Mouse (Mus musculus) stomach, embryonic 16.5 days (tissue): ENCODE results near the gene Ddit4l. TPM values are rescaled to one million over a fixed set of nuclear protein-coding genes. Genes with fewer than 3 reads are reported as not detected.

Source experiments
- ATAC-seq: fragments of 200-750 bp; cut with Nextera tagmentation; 2 replicates; pipeline ENCODE4 v1.8.0; 2017; ENCODE audit warnings: moderate number of reproducible peaks, moderate TSS enrichment; ENCODE audit not compliant: insufficient read depth, low FRiP score
- H3K27ac ChIP-seq: fragments of 300-500 bp; sonication (generic); 2 replicates; pipeline ENCODE4 v1.5.1; 2014; ENCODE audit warnings: low read length
- H3K27me3 ChIP-seq: fragments of 300-500 bp; sonication (generic); 2 replicates; pipeline ENCODE4 v1.6.1; 2014; ENCODE audit warnings: low read length, control low read depth, mixed read lengths; ENCODE audit not compliant: control insufficient read depth, insufficient read depth
- H3K36me3 ChIP-seq: fragments of 300-500 bp; sonication (generic); 2 replicates; pipeline ENCODE4 v1.6.1; 2014; ENCODE audit warnings: low read length; ENCODE audit not compliant: control insufficient read depth, insufficient read depth
- H3K4me1 ChIP-seq: fragments of 300-500 bp; sonication (generic); 2 replicates; pipeline ENCODE4 v1.6.1; 2014; ENCODE audit warnings: low read length, control low read depth, mixed read lengths; ENCODE audit not compliant: control insufficient read depth, insufficient read depth
- H3K4me2 ChIP-seq: fragments of 300-500 bp; sonication (generic); 2 replicates; pipeline ENCODE4 v1.6.1; 2014; ENCODE audit warnings: low read depth, low read length, mixed read lengths
- H3K4me3 ChIP-seq: fragments of 300-500 bp; sonication (generic); replicated peaks from 2 replicates; pipeline ENCODE4 v1.5.1; 2014; ENCODE audit warnings: mild to moderate bottlenecking, low read length
- H3K9ac ChIP-seq: fragments of 300-500 bp; sonication (generic); 2 replicates; pipeline ENCODE4 v1.6.1; 2014; ENCODE audit warnings: low read length
- H3K9me3 ChIP-seq: fragments of 300-500 bp; sonication (generic); replicated peaks from 2 replicates; pipeline ENCODE4 v1.6.1; 2016; ENCODE audit warnings: low read length, control low read depth; ENCODE audit not compliant: control insufficient read depth
- WGBS: fragments of 180-500 bp; shearing (Covaris S2); extraction: QIAGEN DNeasy Blood & Tissue Kit; methylation state at CpG from one replicate; pipeline ENCODE4 v1.1.7; 2014; 5-methylcytosine and 5-hydroxymethylcytosine counted together
- polyA plus RNA-seq: library from polyadenylated mRNA; unstranded; fragments of >200 nt; fragmentation: Nextera tagmentation; extraction: Ambion mirVana; gene quantifications from 2 replicates; pipeline ENCODE4 v1.2.1, GENCODE M21; 2015

Gene Ddit4l
- polyA plus RNA-seq, 1 experiment from 2014 or later, result 8.1 TPM

DNA sequence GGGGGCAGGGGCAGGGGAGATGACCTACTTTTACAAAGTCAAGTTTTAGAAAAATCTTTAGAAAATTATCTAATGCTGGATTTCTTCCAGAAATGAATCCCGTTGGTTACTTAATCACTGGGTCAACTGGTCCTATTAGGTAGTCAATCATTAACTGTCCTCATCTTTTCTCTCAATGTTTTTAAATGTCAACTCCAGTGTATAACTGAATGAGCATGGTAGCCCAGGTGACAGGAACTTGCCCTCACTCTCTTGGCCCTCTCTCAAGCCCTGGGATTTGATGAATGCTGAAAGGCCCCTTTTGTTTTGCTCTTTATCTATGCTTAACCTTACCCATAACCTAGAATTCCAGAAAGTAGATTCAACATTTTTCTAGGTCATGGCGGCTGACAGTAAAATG, 9.4 kb upstream of the Ddit4l start:
- Histone ChIP-seq H3K4me1 (no peaks in the 10 kb centered on the region), H3K27me3 (no peaks in the 10 kb centered on the region), H3K4me3 (no peak overlapping the region), H3K4me2 (no peak overlapping the region), H3K9me3 (no peaks in the 10 kb centered on the region), H3K27ac (no peak overlapping the region), H3K36me3 (no peaks in the 10 kb centered on the region), H3K9ac (no peak overlapping the region)
- 54% methylated on average over 2 of the region's 2 CpGs for WGBS
- no peak for ATAC-seq

DNA sequence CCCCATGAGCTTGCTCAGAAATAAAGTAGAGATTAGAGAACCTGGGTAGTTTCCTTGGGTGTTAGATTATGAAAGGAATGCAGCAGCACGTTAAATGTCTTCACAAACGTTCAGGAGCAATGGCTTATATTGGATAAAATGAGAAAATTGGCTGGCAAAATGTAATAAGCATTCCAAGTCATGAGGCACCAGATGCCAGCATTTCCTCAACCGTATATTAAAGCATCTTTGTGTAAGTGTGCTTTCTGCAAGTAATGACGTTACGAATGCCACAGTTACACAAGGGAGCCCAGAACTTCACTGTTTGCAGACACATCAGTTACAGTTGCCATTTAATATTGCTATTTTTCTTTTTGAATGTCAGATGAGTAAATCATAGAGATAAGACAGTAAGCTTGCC, 872 bp upstream of the Ddit4l start:
- Histone ChIP-seq H3K9me3 (no peaks in the 10 kb centered on the region), H3K36me3 (no peaks in the 10 kb centered on the region), H3K9ac (no peak overlapping the region), H3K4me3 (no peak overlapping the region), H3K27me3 (no peaks in the 10 kb centered on the region), H3K4me2 (no peak overlapping the region), H3K4me1 (no peaks in the 10 kb centered on the region), H3K27ac (no peak overlapping the region)
- ATAC-seq, result no peak
- WGBS, result 83% methylated on average over 5 of the region's 5 CpGs

DNA sequence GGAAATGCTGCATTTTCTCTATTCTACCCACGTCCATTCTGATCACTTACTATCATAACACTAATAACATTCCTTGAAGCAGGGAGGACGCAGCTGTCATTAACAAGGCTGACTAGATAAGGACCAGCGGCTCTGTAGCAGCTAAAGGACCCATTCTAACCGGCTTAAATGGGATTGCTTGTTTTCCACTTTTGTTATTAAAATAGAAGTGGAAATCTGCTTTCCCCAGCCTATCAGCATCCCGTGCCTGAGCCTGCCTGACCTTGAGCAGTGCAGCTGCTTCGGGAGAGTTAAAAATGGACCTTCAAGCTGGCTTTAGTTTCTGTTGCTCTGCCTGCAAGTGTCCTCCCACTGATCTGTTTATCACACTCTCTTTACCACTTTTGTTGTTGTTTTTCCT, 679 bp downstream of the Ddit4l start:
- Histone ChIP-seq H3K9ac (no peak overlapping the region), H3K36me3 (no peaks in the 10 kb centered on the region), H3K9me3 (no peaks in the 10 kb centered on the region), H3K4me2 (no peak overlapping the region), H3K27ac (no peak overlapping the region), H3K4me3 (no peak overlapping the region), H3K4me1 (no peaks in the 10 kb centered on the region), H3K27me3 (no peaks in the 10 kb centered on the region)
- ATAC-seq, result no peak
- 43% methylated on average over 6 of the region's 6 CpGs for WGBS

- peak overlapping the region; percentile 73 for H3K9ac ChIP-seq
- no peaks in the 10 kb centered on the region for H3K4me1 ChIP-seq
Observed at GRCm38 (mm10) chr3:137622895-137623580, 1.6 kb downstream of the Ddit4l start.

GRCm38 (mm10) chr3:137623581-137624362, 2.4 kb downstream of the Ddit4l start:
- peak overlapping the region; percentile 58 for H3K4me3 ChIP-seq
- WGBS, result 1% methylated on average over 47 of the region's 47 CpGs
- H3K9me3 ChIP-seq, result no peaks in the 10 kb centered on the region
- peak overlapping the region; percentile 96 for H3K4me2 ChIP-seq
- H3K36me3 ChIP-seq, result no peaks in the 10 kb centered on the region
- no peaks in the 10 kb centered on the region for H3K27me3 ChIP-seq
- H3K9ac ChIP-seq, result peak overlapping the region; percentile 73
- no peak overlapping the region for H3K27ac ChIP-seq
- peak; percentile 89 for ATAC-seq
- no peaks in the 10 kb centered on the region for H3K4me1 ChIP-seq

More at GRCm38 (mm10) chr3:137622895-137623580, 1.6 kb downstream of the Ddit4l start:
- H3K9me3 ChIP-seq, result no peaks in the 10 kb centered on the region
- 37% methylated on average over 14 of the region's 14 CpGs for WGBS
- no peaks in the 10 kb centered on the region for H3K27me3 ChIP-seq
- peak overlapping the region; percentile 96 for H3K4me2 ChIP-seq
- no peak overlapping the region for H3K27ac ChIP-seq
- no peaks in the 10 kb centered on the region for H3K36me3 ChIP-seq
- peak overlapping the region; percentile 58 for H3K4me3 ChIP-seq
- no peak for ATAC-seq

GRCm38 (mm10) chr3:137625054-137625453, 3.6 kb downstream of the Ddit4l start:
- ATAC-seq, result no peak
- H3K27ac ChIP-seq, result no peak overlapping the region

DNA sequence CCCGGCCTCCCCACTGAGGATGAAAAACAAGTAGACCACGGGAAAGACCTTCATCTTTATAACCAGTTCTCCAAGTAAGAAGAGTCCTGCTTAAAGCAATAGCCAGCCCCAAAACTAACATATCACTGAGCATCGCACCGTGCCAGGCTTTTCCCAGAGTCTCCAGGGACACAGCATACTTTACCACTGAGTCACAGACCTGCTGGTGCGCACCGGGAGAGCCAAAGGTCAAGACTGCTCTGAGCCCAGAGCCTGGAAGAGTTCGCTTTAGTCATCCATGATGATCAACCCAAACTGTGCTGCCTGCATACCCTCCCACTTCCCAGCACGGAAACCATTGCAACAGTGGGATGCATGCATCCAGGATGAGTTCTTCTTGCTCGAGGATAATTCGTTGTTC, 12.3 kb downstream of the Ddit4l start:
- WGBS, result 81% methylated on average over 10 of the region's 10 CpGs
- ATAC-seq, result no peak
- H3K27me3 ChIP-seq, result no peaks in the 10 kb centered on the region

More at GRCm38 (mm10) chr3:137625054-137625453, 3.6 kb downstream of the Ddit4l start:
- Histone ChIP-seq H3K4me3 (no peak overlapping the region), H3K27me3 (no peaks in the 10 kb centered on the region), H3K4me2 (no peak overlapping the region), H3K9ac (no peak overlapping the region), H3K4me1 (no peaks in the 10 kb centered on the region), H3K36me3 (no peaks in the 10 kb centered on the region), H3K9me3 (no peaks in the 10 kb centered on the region)
- 76% methylated on average over 5 of the region's 5 CpGs for WGBS

DNA sequence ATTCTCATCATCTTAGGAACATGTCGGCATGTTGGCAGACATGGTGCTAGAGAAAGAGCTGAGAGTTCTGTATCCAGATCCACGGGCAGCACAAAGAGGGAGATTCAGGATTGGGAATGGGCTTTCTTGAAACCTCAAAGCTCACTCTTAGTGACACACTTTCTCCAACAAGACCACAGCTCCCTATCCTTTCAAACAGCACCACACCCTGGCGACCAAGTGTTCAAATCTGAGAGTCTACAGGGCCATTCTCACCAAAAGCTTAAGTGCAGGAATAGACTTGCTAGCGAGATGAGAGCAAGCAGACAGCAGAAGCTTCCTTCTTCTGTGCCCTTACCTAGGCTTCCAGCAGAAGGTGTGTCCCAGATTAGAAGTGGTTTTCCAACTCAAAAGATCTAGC, 15.2 kb downstream of the Ddit4l start:
- Histone ChIP-seq H3K4me3 (no peak overlapping the region), H3K9ac (no peak overlapping the region), H3K4me2 (no peak overlapping the region), H3K9me3 (no peaks in the 10 kb centered on the region), H3K36me3 (no peaks in the 10 kb centered on the region), H3K27me3 (no peaks in the 10 kb centered on the region), H3K4me1 (no peaks in the 10 kb centered on the region), H3K27ac (no peak overlapping the region)
- 83% methylated on average over 4 of the region's 4 CpGs for WGBS
- ATAC-seq, result no peak

More for the DNA sequence above, 12.3 kb downstream of the Ddit4l start:
- Histone ChIP-seq H3K4me1 (no peaks in the 10 kb centered on the region), H3K36me3 (no peaks in the 10 kb centered on the region), H3K27ac (no peak overlapping the region), H3K4me2 (no peak overlapping the region), H3K9ac (no peak overlapping the region), H3K9me3 (no peaks in the 10 kb centered on the region), H3K4me3 (no peak overlapping the region)

- Histone ChIP-seq H3K36me3 (no peaks in the 10 kb centered on the region), H3K4me2 (no peak overlapping the region), H3K9me3 (no peaks in the 10 kb centered on the region), H3K4me1 (no peaks in the 10 kb centered on the region), H3K27me3 (no peaks in the 10 kb centered on the region), H3K27ac (no peak overlapping the region), H3K4me3 (no peak overlapping the region), H3K9ac (no peak overlapping the region)
- no peak for ATAC-seq
- 86% methylated on average over 5 of the region's 5 CpGs for WGBS
Observed at GRCm38 (mm10) chr3:137641238-137641637, 19.8 kb downstream of the Ddit4l start.
